Mouse (Mus musculus): ENCODE measurements around the gene Pphln1. TPM values are rescaled to one million over a fixed set of nuclear protein-coding genes. Genes with fewer than 3 reads are reported as not detected.

Pphln1 gene
- total and polyA plus RNA-seq, 3 experiments: 6.0 to 21.6 (median 20.9) TPM

DNA sequence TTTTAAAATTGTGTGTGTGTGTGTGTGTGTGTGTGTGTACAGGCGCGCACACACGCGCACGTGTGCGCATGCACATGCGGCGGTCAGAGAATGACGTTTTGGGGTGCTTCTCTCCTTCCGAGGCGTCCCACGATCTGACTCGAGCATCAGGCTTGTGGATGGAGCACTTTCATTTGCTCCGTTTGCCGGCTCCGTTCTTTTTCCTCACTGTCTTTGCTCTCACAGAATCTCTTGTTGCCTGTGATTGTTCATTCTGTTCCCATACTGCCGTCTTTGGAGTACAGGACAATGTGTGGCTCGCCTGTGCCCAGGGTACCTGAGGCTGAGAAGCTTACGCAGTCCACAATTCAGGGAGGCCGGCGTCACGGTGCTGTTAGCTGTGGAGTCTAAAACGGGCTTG, 62.9 kb downstream of the Pphln1 start:
- TF ChIP-seq POLR2A (IDR thresholded peaks at IDR 0.05; ENCODE audit: insufficient read depth, low read depth, low read length): no peak
- no peak for TF ChIP-seq CTCF (IDR thresholded peaks at IDR 0.05)
- TF ChIP-seq EP300 (IDR thresholded peaks at IDR 0.05; ENCODE audit: insufficient read depth, low read depth, low read length): no peak
- Histone ChIP-seq H3K4me3 (no peak overlapping the region), H3K27ac (no peak overlapping the region), H3K36me3 (ENCODE audit: control insufficient read depth, insufficient read depth, low read length) (no peaks in the 10 kb centered on the region), H3K4me1 (ENCODE audit: control insufficient read depth, insufficient read depth, low read length) (no peaks in the 10 kb centered on the region), H3K79me2 (replicated peaks; ENCODE audit: control insufficient read depth, insufficient read depth, low read length) (no peaks in the 10 kb centered on the region), H3K27me3 (ENCODE audit: control insufficient read depth, insufficient read depth, low read length) (no peaks in the 10 kb centered on the region), H3K9ac (ENCODE audit: low read depth, low read length) (no peak overlapping the region)
- 95% methylated on average over 23 of the region's 23 CpGs for WGBS
- intact Hi-C loops (cut with DNase I): no loop called here
- no peak for DNase-seq

DNA sequence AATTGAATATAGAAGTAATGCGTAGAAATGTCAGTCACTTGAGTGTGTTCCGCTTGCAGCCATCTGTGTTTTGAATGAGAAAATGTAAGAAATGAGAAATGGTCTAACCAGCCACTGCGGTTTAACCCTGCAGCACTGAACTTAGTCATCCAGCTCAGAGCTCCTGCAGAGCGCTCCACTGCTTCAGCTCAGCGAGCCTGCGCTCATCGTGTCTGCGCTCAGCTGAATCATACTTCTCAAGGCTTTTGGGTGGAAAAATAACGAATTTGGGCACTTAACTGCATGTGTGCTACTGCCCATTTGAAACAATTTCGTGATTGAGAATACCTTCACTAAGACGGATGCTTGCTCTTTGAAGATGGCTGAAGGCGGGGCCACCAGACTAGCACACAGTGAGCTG, 73.5 kb downstream of the Pphln1 start:
- Histone ChIP-seq H3K27ac (no peak overlapping the region), H3K4me1 (ENCODE audit: control insufficient read depth, insufficient read depth, low read length) (peaks cover 3% of the 10 kb centered on the region; the same call in 1 of the 2 replicates), H3K9ac (ENCODE audit: low read depth, low read length) (no peak overlapping the region), H3K27me3 (ENCODE audit: control insufficient read depth, insufficient read depth, low read length) (no peaks in the 10 kb centered on the region), H3K79me2 (replicated peaks; ENCODE audit: control insufficient read depth, insufficient read depth, low read length) (no peaks in the 10 kb centered on the region), H3K36me3 (ENCODE audit: control insufficient read depth, insufficient read depth, low read length) (no peaks in the 10 kb centered on the region), H3K4me3 (no peak overlapping the region)
- intact Hi-C loops (cut with DNase I): no loop called here
- WGBS: 92% methylated on average over 12 of the region's 12 CpGs
- no peak for DNase-seq
- TF ChIP-seq CTCF (IDR thresholded peaks at IDR 0.05): no peak
- no peak for TF ChIP-seq EP300 (IDR thresholded peaks at IDR 0.05; ENCODE audit: insufficient read depth, low read depth, low read length)
- TF ChIP-seq POLR2A (IDR thresholded peaks at IDR 0.05; ENCODE audit: insufficient read depth, low read depth, low read length): no peak

DNA sequence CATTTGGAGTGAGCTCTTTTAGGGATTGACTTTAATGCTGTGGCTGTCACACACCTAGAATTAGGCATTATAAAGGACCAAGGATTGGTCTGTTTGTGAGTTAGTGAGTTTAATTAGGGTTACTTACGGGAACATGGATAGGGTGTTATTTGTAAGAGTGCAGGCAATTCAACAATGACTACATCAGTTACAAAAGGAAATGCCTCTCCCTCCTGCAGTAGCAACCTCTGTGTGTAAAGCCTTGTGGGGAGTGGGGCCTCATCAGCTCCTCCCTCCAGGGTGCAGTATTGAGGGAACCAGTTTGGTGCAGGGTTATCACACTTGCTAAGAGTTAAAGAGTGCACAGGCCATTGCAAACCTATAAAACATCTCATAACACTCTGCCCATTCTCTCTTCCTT, 73.9 kb downstream of the Pphln1 start:
- Histone ChIP-seq H3K27ac (no peak overlapping the region), H3K27me3 (ENCODE audit: control insufficient read depth, insufficient read depth, low read length) (no peaks in the 10 kb centered on the region), H3K4me1 (ENCODE audit: control insufficient read depth, insufficient read depth, low read length) (peaks cover 3% of the 10 kb centered on the region; the same call in 1 of the 2 replicates), H3K79me2 (replicated peaks; ENCODE audit: control insufficient read depth, insufficient read depth, low read length) (no peaks in the 10 kb centered on the region), H3K36me3 (ENCODE audit: control insufficient read depth, insufficient read depth, low read length) (no peaks in the 10 kb centered on the region), H3K4me3 (no peak overlapping the region), H3K9ac (ENCODE audit: low read depth, low read length) (no peak overlapping the region)
- DNase-seq: no peak
- intact Hi-C loops (cut with DNase I): no loop called here
- TF ChIP-seq POLR2A (IDR thresholded peaks at IDR 0.05; ENCODE audit: insufficient read depth, low read depth, low read length) (no peak), EP300 (IDR thresholded peaks at IDR 0.05; ENCODE audit: insufficient read depth, low read depth, low read length) (no peak), CTCF (IDR thresholded peaks at IDR 0.05) (no peak)
- WGBS: 73% methylated on average over 1 of the region's 1 CpGs

DNA sequence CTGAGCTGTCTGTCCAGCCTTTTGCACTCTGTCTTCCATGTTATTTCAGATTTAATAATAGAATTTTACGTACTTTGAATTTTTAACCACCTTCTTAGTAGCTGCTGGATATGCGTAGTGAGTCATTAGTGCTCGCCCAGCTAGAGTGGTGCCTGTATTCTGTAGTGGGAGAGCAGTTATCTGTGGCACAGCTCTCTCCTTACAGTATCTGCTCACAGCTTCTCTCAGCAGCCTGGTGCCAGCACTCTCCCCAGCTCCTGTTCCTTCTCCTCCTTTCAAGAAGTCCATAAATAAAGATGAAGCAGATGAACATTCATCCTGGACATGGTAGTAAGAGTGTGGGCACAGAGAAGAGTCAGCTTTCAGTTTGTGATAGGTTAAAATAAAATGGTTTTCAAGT, 76.1 kb downstream of the Pphln1 start:
- intact Hi-C loops (cut with DNase I): no loop called here
- WGBS: 88% methylated on average over 3 of the region's 3 CpGs

DNA sequence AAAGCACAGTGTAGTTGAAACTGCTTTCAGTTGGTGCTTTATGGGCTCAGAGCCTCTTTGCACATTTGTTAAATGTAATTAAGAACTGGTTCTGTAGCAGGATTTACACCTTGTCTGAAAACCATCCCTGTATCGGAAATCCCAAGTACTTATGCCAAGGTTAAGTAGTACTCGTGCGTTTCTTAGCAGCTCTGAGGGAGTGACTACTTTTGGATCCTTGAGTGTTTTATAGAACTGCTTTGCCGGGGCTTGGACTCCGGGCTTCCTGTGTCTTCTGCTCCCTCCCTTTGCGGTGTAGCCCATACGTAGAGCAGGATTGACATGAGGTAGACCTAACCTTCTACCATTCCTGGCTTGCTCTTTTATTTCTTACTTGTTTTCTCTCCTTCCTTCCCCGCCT, 77.5 kb downstream of the Pphln1 start:
- TF ChIP-seq EP300 (IDR thresholded peaks at IDR 0.05; ENCODE audit: insufficient read depth, low read depth, low read length) (no peak), CTCF (IDR thresholded peaks at IDR 0.05) (no peak), POLR2A (IDR thresholded peaks at IDR 0.05; ENCODE audit: insufficient read depth, low read depth, low read length) (no peak)

More for the DNA sequence above, 76.1 kb downstream of the Pphln1 start:
- H3K36me3 ChIP-seq (ENCODE audit: control insufficient read depth, insufficient read depth, low read length): no peaks in the 10 kb centered on the region
- H3K4me1 ChIP-seq (ENCODE audit: control insufficient read depth, insufficient read depth, low read length): peaks cover 3% of the 10 kb centered on the region; the same call in 1 of the 2 replicates
- no peak overlapping the region for H3K4me3 ChIP-seq
- no peaks in the 10 kb centered on the region for H3K79me2 ChIP-seq (replicated peaks; ENCODE audit: control insufficient read depth, insufficient read depth, low read length)
- H3K9ac ChIP-seq (ENCODE audit: low read depth, low read length): no peak overlapping the region
- TF ChIP-seq EP300 (IDR thresholded peaks at IDR 0.05; ENCODE audit: insufficient read depth, low read depth, low read length) (no peak), POLR2A (IDR thresholded peaks at IDR 0.05; ENCODE audit: insufficient read depth, low read depth, low read length) (no peak), CTCF (IDR thresholded peaks at IDR 0.05) (no peak)
- no peaks in the 10 kb centered on the region for H3K27me3 ChIP-seq (ENCODE audit: control insufficient read depth, insufficient read depth, low read length)
- no peak for DNase-seq
- no peak overlapping the region for H3K27ac ChIP-seq

DNA sequence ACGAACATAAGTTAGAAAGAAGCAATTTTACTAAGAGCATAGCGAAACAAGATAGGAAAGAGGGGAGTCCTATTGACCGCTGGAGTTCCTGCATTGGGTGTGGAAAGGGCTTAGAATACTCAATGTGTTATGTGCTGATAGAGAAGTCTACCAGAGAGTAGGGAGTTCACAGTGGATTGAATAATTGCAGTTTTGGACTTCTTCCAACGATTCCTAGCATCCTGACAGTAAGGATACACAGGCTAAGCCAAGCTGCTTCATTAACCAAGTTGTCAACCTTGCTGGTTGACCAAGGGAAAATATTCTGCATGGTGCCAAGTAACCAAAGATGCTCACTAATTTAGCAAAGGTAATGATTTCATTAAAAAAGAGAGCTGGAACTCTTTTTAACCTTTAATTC, 79.6 kb downstream of the Pphln1 start:
- Histone ChIP-seq H3K9ac (ENCODE audit: low read depth, low read length) (no peak overlapping the region), H3K27ac (no peak overlapping the region), H3K36me3 (ENCODE audit: control insufficient read depth, insufficient read depth, low read length) (no peaks in the 10 kb centered on the region), H3K4me1 (ENCODE audit: control insufficient read depth, insufficient read depth, low read length) (peaks cover 1% of the 10 kb centered on the region), H3K79me2 (replicated peaks; ENCODE audit: control insufficient read depth, insufficient read depth, low read length) (no peaks in the 10 kb centered on the region), H3K4me3 (no peak overlapping the region), H3K27me3 (ENCODE audit: control insufficient read depth, insufficient read depth, low read length) (no peaks in the 10 kb centered on the region)
- WGBS: 52% methylated on average over 4 of the region's 4 CpGs
- no peak for TF ChIP-seq POLR2A (IDR thresholded peaks at IDR 0.05; ENCODE audit: insufficient read depth, low read depth, low read length)
- TF ChIP-seq CTCF (IDR thresholded peaks at IDR 0.05): no peak
- no peak for TF ChIP-seq EP300 (IDR thresholded peaks at IDR 0.05; ENCODE audit: insufficient read depth, low read depth, low read length)
- intact Hi-C loops (cut with DNase I): no loop called here
- no peak for DNase-seq

More for the DNA sequence above, 77.5 kb downstream of the Pphln1 start:
- Histone ChIP-seq H3K4me3 (no peak overlapping the region), H3K79me2 (replicated peaks; ENCODE audit: control insufficient read depth, insufficient read depth, low read length) (no peaks in the 10 kb centered on the region), H3K27ac (no peak overlapping the region), H3K4me1 (ENCODE audit: control insufficient read depth, insufficient read depth, low read length) (peaks cover 3% of the 10 kb centered on the region), H3K9ac (ENCODE audit: low read depth, low read length) (no peak overlapping the region), H3K27me3 (ENCODE audit: control insufficient read depth, insufficient read depth, low read length) (no peaks in the 10 kb centered on the region), H3K36me3 (ENCODE audit: control insufficient read depth, insufficient read depth, low read length) (no peaks in the 10 kb centered on the region)
- no peak for DNase-seq
- intact Hi-C loops (cut with DNase I): no loop called here
- WGBS: 91% methylated on average over 8 of the region's 8 CpGs

All from heart, adult 2 months (tissue).